Mouse (Mus musculus) kidney, postnatal 10 days (tissue): Measurements from ENCODE around the gene Cdc27.
A peak's percentile ranks its signal among the peaks of the same experiment; 100 is the strongest.
"Not testable (repeated sequence)": the region's sequence is repeated elsewhere in the genome, so short reads cannot be mapped to it uniquely, and the experiment has no call there.

Experiments used
- DNase-seq: peaks from one replicate; pipeline ENCODE4 v3.0.0; 2021; ENCODE audit warnings: mixed read lengths

The Cdc27 gene

GRCm38 (mm10) chr11:104568326-104568725 lies 17.9 kb upstream of the Cdc27 start:
- DNase-seq, result no peak

- DNase-seq, result no peak
These were observed 17.3 kb upstream of the Cdc27 start for GRCm38 (mm10) chr11:104567736-104568135.

GRCm38 (mm10) chr11:104566796-104567195 lies 16.4 kb upstream of the Cdc27 start:
- DNase-seq, result no peak

- DNase-seq, result no peak
These were observed 15.7 kb upstream of the Cdc27 start for GRCm38 (mm10) chr11:104566097-104566496.

GRCm38 (mm10) chr11:104565172-104565571 lies 14.8 kb upstream of the Cdc27 start:
- no peak for DNase-seq

GRCm38 (mm10) chr11:104563496-104563895 lies 13.1 kb upstream of the Cdc27 start:
- DNase-seq, result no peak

- no peak for DNase-seq
These were observed 10.6 kb upstream of the Cdc27 start for GRCm38 (mm10) chr11:104560971-104561370.

GRCm38 (mm10) chr11:104558651-104559403 lies 8.4 kb upstream of the Cdc27 start:
- DNase-seq, result no peak

- no peak for DNase-seq
These were observed 7.6 kb upstream of the Cdc27 start for GRCm38 (mm10) chr11:104558065-104558464.

- DNase-seq, result peak; percentile 88
These were observed 698 bp downstream of the Cdc27 start for GRCm38 (mm10) chr11:104549438-104550405.

GRCm38 (mm10) chr11:104547502-104547901 lies 2.9 kb downstream of the Cdc27 start:
- DNase-seq, result no peak

GRCm38 (mm10) chr11:104544507-104544906 lies 5.9 kb downstream of the Cdc27 start:
- DNase-seq, result no peak

- not testable (repeated sequence) for DNase-seq
These were observed 7.1 kb downstream of the Cdc27 start for GRCm38 (mm10) chr11:104543337-104543736.

GRCm38 (mm10) chr11:104539811-104540210 lies 10.6 kb downstream of the Cdc27 start:
- no peak for DNase-seq

- DNase-seq, result no peak
These were observed 12.4 kb downstream of the Cdc27 start for GRCm38 (mm10) chr11:104537945-104538555.

- no peak for DNase-seq
These were observed 13.6 kb downstream of the Cdc27 start for GRCm38 (mm10) chr11:104536843-104537242.

- DNase-seq, result no peak
These were observed 24.5 kb downstream of the Cdc27 start for GRCm38 (mm10) chr11:104525935-104526334.

GRCm38 (mm10) chr11:104512436-104512835 lies 38.0 kb downstream of the Cdc27 start:
- DNase-seq, result no peak

GRCm38 (mm10) chr11:104510606-104511005 lies 39.8 kb downstream of the Cdc27 start:
- peak; percentile 30 for DNase-seq

GRCm38 (mm10) chr11:104508455-104508854 lies 42.0 kb downstream of the Cdc27 start:
- no peak for DNase-seq

- no peak for DNase-seq
These were observed 62.1 kb downstream of the Cdc27 start for GRCm38 (mm10) chr11:104488292-104488691.

- DNase-seq, result no peak
These were observed 68.4 kb downstream of the Cdc27 start for GRCm38 (mm10) chr11:104481971-104482370.

- no peak for DNase-seq
These were observed 70.9 kb downstream of the Cdc27 start for GRCm38 (mm10) chr11:104479505-104479904.
